Mouse (Mus musculus): ENCODE measurements at regions not wholly inside any gene's neighbourhood (a gene's known extent, or its start where the extent isn't known, plus 50 kb on each side); places are given as distances from the start of the nearest gene placed in this dataset.
"Not testable (repeated sequence)": the region's sequence is repeated elsewhere in the genome, so short reads cannot be mapped to it uniquely, and the experiment has no call there.

- no peak overlapping the region for H3K9ac ChIP-seq (ENCODE audit: control insufficient read depth, low read depth, low read length, poor library complexity, severe bottlenecking)
- no peaks in the 10 kb centered on the region for H3K27me3 ChIP-seq (ENCODE audit: control insufficient read depth in 1 of 2, insufficient read depth in 2 of 2, low read length in 2 of 2)
- H3K4me3 ChIP-seq (ENCODE audit: control insufficient read depth in 1 of 2, insufficient read depth in 1 of 2, low read depth in 2 of 2, low read length in 2 of 2), result no peak overlapping the region
- no peak overlapping the region for H3K27ac ChIP-seq (ENCODE audit: control insufficient read depth, low read depth, low read length)
- H3K9me3 ChIP-seq (replicated peaks; ENCODE audit: insufficient read depth, low read length), result no peaks in the 10 kb centered on the region
- H3K36me3 ChIP-seq (ENCODE audit: control insufficient read depth in 1 of 2, insufficient read depth in 2 of 2, low read length in 2 of 2), result no peaks in the 10 kb centered on the region
- DNase-seq (ENCODE audit: low read depth, low spot score), result no peak
- no peaks in the 10 kb centered on the region for H3K79me2 ChIP-seq (ENCODE audit: control insufficient read depth, insufficient read depth, low read length, poor library complexity)
- H3K4me1 ChIP-seq (ENCODE audit: control insufficient read depth in 1 of 2, insufficient read depth in 2 of 2, low read length in 2 of 2), result no peaks in the 10 kb centered on the region
- TF ChIP-seq TAL1 (IDR thresholded peaks at IDR 0.05; ENCODE audit: low read length) (no peak), RCOR1 (IDR thresholded peaks at IDR 0.05; ENCODE audit: low read depth, low read length) (no peak), MEF2A (IDR thresholded peaks at IDR 0.05; ENCODE audit: extremely low read depth, insufficient replicate concordance, low read depth, low read length, poor library complexity, severe bottlenecking) (no peak), MAFK (IDR thresholded peaks at IDR 0.05; ENCODE audit: borderline replicate concordance, low read depth, low read length) (no peak), TCF12 (IDR thresholded peaks at IDR 0.05; ENCODE audit: low read depth, low read length) (no peak), E2F4 (IDR thresholded peaks at IDR 0.05; ENCODE audit: borderline replicate concordance, low read depth, low read length) (no peak), MXI1 (IDR thresholded peaks at IDR 0.05; ENCODE audit: low read depth, low read length) (no peak)
Measured at GRCm38 (mm10) chr4:22140122-22140521, 209.0 kb downstream of the Faxc start.

GRCm38 (mm10) chr4:22143546-22143945, 212.4 kb downstream of the Faxc start:
- H3K9ac ChIP-seq (ENCODE audit: control insufficient read depth, low read depth, low read length, poor library complexity, severe bottlenecking), result no peak overlapping the region
- no peak overlapping the region for H3K27ac ChIP-seq (ENCODE audit: control insufficient read depth, low read depth, low read length)
- TF ChIP-seq MXI1 (IDR thresholded peaks at IDR 0.05; ENCODE audit: low read depth, low read length) (no peak), ZMIZ1 (IDR thresholded peaks at IDR 0.05; ENCODE audit: low read depth, low read length) (no peak), MAX (IDR thresholded peaks at IDR 0.05; ENCODE audit: low read length) (no peak), SIN3A (IDR thresholded peaks at IDR 0.05; ENCODE audit: low read length) (no peak), E2F4 (IDR thresholded peaks at IDR 0.05; ENCODE audit: borderline replicate concordance, low read depth, low read length) (no peak), UBTF (IDR thresholded peaks at IDR 0.05; ENCODE audit: borderline replicate concordance, insufficient read depth, low read depth, low read length) (no peak), USF1 (IDR thresholded peaks at IDR 0.05; ENCODE audit: low read depth, low read length) (no peak), POLR2AphosphoS2 (IDR thresholded peaks at IDR 0.05; ENCODE audit: low read length) (no peak), GATA1 (IDR thresholded peaks at IDR 0.05; ENCODE audit: low read depth, low read length) (no peak), SMC3 (IDR thresholded peaks at IDR 0.05; ENCODE audit: low read depth, low read length) (no peak), RCOR1 (IDR thresholded peaks at IDR 0.05; ENCODE audit: low read depth, low read length) (no peak), POLR2A (IDR thresholded peaks at IDR 0.05; ENCODE audit: control insufficient read depth in 1 of 2, insufficient read depth in 1 of 2, low read depth in 1 of 2, low read length in 2 of 2, poor library complexity in 1 of 2) (no peak), MYC (IDR thresholded peaks at IDR 0.05; ENCODE audit: low read depth, low read length) (no peak), MAZ (IDR thresholded peaks at IDR 0.05; ENCODE audit: low read depth, low read length) (no peak), POLR2AphosphoS5 (IDR thresholded peaks at IDR 0.05; ENCODE audit: borderline replicate concordance, low read depth, low read length) (no peak)
- H3K79me2 ChIP-seq (ENCODE audit: control insufficient read depth, insufficient read depth, low read length, poor library complexity), result no peaks in the 10 kb centered on the region
- no peak for DNase-seq (ENCODE audit: low read depth, low spot score)
- H3K27me3 ChIP-seq (ENCODE audit: control insufficient read depth in 1 of 2, insufficient read depth in 2 of 2, low read length in 2 of 2), result no peaks in the 10 kb centered on the region
- H3K36me3 ChIP-seq (ENCODE audit: control insufficient read depth in 1 of 2, insufficient read depth in 2 of 2, low read length in 2 of 2), result no peaks in the 10 kb centered on the region
- H3K4me1 ChIP-seq (ENCODE audit: control insufficient read depth in 1 of 2, insufficient read depth in 2 of 2, low read length in 2 of 2), result no peaks in the 10 kb centered on the region
- no peaks in the 10 kb centered on the region for H3K9me3 ChIP-seq (replicated peaks; ENCODE audit: insufficient read depth, low read length)
- no peak overlapping the region for H3K4me3 ChIP-seq (ENCODE audit: control insufficient read depth in 1 of 2, insufficient read depth in 1 of 2, low read depth in 2 of 2, low read length in 2 of 2)

- H3K9ac ChIP-seq (ENCODE audit: control insufficient read depth, low read depth, low read length, poor library complexity, severe bottlenecking); H3K27me3 ChIP-seq (ENCODE audit: control insufficient read depth in 1 of 2, insufficient read depth in 2 of 2, low read length in 2 of 2); DNase-seq (ENCODE audit: low read depth, low spot score); H3K4me1 ChIP-seq (ENCODE audit: control insufficient read depth in 1 of 2, insufficient read depth in 2 of 2, low read length in 2 of 2); H3K36me3 ChIP-seq (ENCODE audit: control insufficient read depth in 1 of 2, insufficient read depth in 2 of 2, low read length in 2 of 2); H3K9me3 ChIP-seq (replicated peaks; ENCODE audit: insufficient read depth, low read length); H3K4me3 ChIP-seq (ENCODE audit: control insufficient read depth in 1 of 2, insufficient read depth in 1 of 2, low read depth in 2 of 2, low read length in 2 of 2); H3K27ac ChIP-seq (ENCODE audit: control insufficient read depth, low read depth, low read length); H3K79me2 ChIP-seq (ENCODE audit: control insufficient read depth, insufficient read depth, low read length, poor library complexity): not testable (repeated sequence)
Measured at GRCm38 (mm10) chr4:22144834-22145233, 212.5 kb upstream of the Fbxl4 start.

Data from MEL (cell line).